Mouse (Mus musculus) lung, adult 2 months (tissue): ENCODE measurements at regions not wholly inside any gene's neighbourhood (a gene's known extent, or its start where the extent isn't known, plus 50 kb on each side); places are given as distances from the start of the nearest gene placed in this dataset.

ENCODE experiments used
- DNase-seq: peaks from one replicate; pipeline ENCODE4 v3.0.0; 2022
- H3K4me1 ChIP-seq: fragments of 200-500 bp; 2 replicates; pipeline ENCODE4 v1.6.1; 2011; ENCODE audit warnings: low read length; ENCODE audit not compliant: control insufficient read depth, insufficient read depth
- H3K4me3 ChIP-seq: fragments of 200-500 bp; replicated peaks from 2 replicates; pipeline ENCODE3; 2011; ENCODE audit warnings: low read depth, mild to moderate bottlenecking, control low read depth, low read length; ENCODE audit errors: extremely low read depth
- CTCF ChIP-seq: fragments of 200-500 bp; IDR thresholded peaks from 2 replicates; pipeline ENCODE4 v1.5.1; 2011; ENCODE audit warnings: mild to moderate bottlenecking, low read length, control low read depth; ENCODE audit not compliant: insufficient read depth
- POLR2A ChIP-seq: fragments of 200-500 bp; IDR thresholded peaks from 2 replicates; pipeline ENCODE4 v1.6.1; 2011; ENCODE audit warnings: low read depth, mild to moderate bottlenecking, control low read depth, low read length, borderline replicate concordance; ENCODE audit errors: extremely low read depth
- WGBS: fragments of 180-500 bp; shearing (Covaris S2); methylation state at CpG from one replicate; pipeline ENCODE4 v1.1.7; 2018; 5-methylcytosine and 5-hydroxymethylcytosine counted together

DNA sequence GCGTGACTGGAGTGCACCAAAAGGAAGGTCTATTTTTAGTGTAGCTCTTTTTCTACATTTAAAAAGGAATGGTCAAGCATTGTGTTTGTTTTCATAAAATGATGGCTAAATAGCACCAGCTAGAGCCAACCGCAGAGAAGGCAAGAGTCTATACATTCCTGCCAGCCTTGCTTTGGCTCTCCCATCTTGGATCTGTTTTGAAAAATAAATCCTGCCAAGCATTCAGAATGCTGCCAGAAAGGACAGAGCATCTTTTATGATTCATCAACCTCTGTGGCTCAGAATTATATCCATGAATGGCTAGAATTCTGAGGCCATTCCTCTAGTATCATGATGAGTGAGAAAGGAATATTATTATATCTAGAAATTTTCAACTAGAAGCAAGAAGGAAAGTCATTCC is 979.6 kb downstream of the Slc16a7 start:
- Histone ChIP-seq H3K4me1 (no peaks in the 10 kb centered on the region), H3K4me3 (no peak overlapping the region)
- 64% methylated on average over 2 of the region's 2 CpGs for WGBS
- TF ChIP-seq POLR2A (no peak), CTCF (no peak)
- DNase-seq, result no peak

DNA sequence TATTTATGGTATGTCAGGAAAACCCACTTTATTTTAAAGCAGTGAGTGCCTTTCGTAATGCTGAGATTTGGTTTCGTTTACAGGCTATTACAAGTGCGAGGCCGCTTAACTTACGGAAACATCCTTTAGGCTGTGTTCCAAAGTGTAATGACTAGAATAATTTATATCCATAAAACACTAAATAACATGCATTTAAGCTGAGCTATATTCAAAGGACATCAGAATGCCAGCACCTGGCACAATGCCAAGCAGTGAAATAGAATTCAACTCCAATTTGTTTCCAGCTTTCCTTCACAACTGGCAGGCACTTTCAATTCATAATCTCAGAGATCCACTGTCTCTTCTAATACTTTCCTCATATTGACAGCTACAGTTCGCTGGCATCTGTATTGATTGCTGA is 972.7 kb downstream of the Slc16a7 start:
- TF ChIP-seq POLR2A, result no peak
- no peak for TF ChIP-seq CTCF
- Histone ChIP-seq H3K4me3 (no peak overlapping the region), H3K4me1 (no peaks in the 10 kb centered on the region)
- 74% methylated on average over 6 of the region's 6 CpGs for WGBS
- DNase-seq, result no peak

DNA sequence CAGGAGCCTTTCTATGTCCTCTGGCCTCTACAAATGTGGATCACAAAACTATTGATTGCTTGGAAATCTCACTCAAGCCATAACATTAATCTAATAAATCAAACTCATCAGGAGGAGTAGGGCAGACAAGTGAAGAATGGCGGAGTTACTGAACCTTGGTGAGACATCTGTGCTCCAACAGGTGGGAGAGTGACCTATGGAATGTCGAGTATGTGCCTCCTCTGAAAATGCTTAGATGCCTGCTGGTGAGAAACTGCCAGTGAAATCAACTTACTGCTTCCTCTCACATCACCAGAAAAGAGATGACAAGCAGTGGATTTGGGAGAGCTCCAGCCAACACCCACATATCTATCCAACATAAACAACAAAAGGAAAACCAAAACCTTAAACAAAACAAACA is 965.8 kb downstream of the Slc16a7 start:
- TF ChIP-seq POLR2A, result no peak
- TF ChIP-seq CTCF, result no peak
- WGBS, result 24% methylated on average over 2 of the region's 2 CpGs
- no peak overlapping the region for H3K4me3 ChIP-seq
- no peaks in the 10 kb centered on the region for H3K4me1 ChIP-seq
- DNase-seq, result no peak
